Mouse (Mus musculus) C2C12 (cell line): Measurements from ENCODE around the gene Gm10491.

ENCODE experiments used
- CEBPB ChIP-seq: IDR thresholded peaks from one replicate; pipeline ENCODE4 v1.6.1; 2011; ENCODE audit warnings: low read depth, mild to moderate bottlenecking, control low read depth, moderate library complexity
- CTCF ChIP-seq: IDR thresholded peaks from one replicate; pipeline ENCODE4 v1.5.1; 2011; ENCODE audit not compliant: control insufficient read depth, insufficient read depth, insufficient read length
- MAX ChIP-seq: IDR thresholded peaks from one replicate; pipeline ENCODE4 v1.6.1; 2011; ENCODE audit warnings: mild to moderate bottlenecking, control low read depth
- MYOG ChIP-seq: IDR thresholded peaks from one replicate; pipeline ENCODE4 v1.6.1; 2011; ENCODE audit not compliant: control insufficient read depth, insufficient read length; ENCODE audit errors: extremely low read depth
- USF1 ChIP-seq: IDR thresholded peaks from one replicate; pipeline ENCODE4 v1.6.1; 2011; ENCODE audit warnings: low read depth, mild to moderate bottlenecking, control low read depth, moderate library complexity

DNA sequence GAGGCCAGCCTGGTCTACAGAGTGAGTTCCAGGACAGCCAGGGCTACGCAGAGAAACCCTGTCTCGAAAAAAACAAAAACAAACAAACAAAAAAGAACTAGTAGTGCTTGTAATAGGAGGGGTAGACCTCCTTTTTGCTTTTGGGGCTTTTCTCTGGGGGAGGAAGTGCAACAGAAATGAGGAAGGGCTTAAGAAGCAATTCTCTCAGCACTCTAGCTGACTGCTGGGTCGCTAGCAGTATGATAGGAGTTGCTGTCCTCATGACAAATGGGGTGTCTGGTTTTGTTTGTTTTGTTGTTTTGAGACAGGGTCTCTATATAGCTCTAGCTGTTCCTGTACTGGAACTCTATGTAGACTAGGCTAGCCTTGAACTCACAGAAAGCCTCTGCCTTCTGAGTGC is 43.1 kb downstream of the Gm10491 start:
- TF ChIP-seq CTCF = no peak
- no peak for TF ChIP-seq USF1
- TF ChIP-seq MAX = no peak
- TF ChIP-seq CEBPB = no peak
- TF ChIP-seq MYOG = no peak
